Mouse (Mus musculus) kidney, embryonic 15.5 days (tissue): ENCODE measurements around the gene Tmem151b. TPM values are rescaled to one million over a fixed set of nuclear protein-coding genes. Genes with fewer than 3 reads are reported as not detected.

ENCODE experiments used
- ATAC-seq: fragments of 200-750 bp; cut with Nextera tagmentation; replicated peaks from 2 replicates; pipeline ENCODE4 v1.8.0; 2017; ENCODE audit warnings: moderate TSS enrichment; ENCODE audit not compliant: low FRiP score
- H3K27ac ChIP-seq: fragments of 300-500 bp; sonication (generic); 2 replicates; pipeline ENCODE4 v1.5.1; 2015; ENCODE audit warnings: mild to moderate bottlenecking, inconsistent platforms
- H3K27me3 ChIP-seq: fragments of 300-500 bp; sonication (generic); 2 replicates; pipeline ENCODE4 v1.6.1; 2015; ENCODE audit warnings: inconsistent platforms
- H3K36me3 ChIP-seq: fragments of 300-500 bp; sonication (generic); 2 replicates; pipeline ENCODE4 v1.6.1; 2015; ENCODE audit warnings: inconsistent platforms
- H3K4me1 ChIP-seq: fragments of 300-500 bp; sonication (generic); 2 replicates; pipeline ENCODE4 v1.6.1; 2015; ENCODE audit warnings: inconsistent platforms
- H3K4me2 ChIP-seq: fragments of 300-500 bp; sonication (generic); 2 replicates; pipeline ENCODE4 v1.6.1; 2015; ENCODE audit warnings: moderate library complexity, mild to moderate bottlenecking, inconsistent platforms
- H3K4me3 ChIP-seq: fragments of 300-500 bp; sonication (generic); replicated peaks from 2 replicates; pipeline ENCODE4 v1.5.1; 2015; ENCODE audit warnings: mild to moderate bottlenecking, inconsistent platforms
- H3K9ac ChIP-seq: fragments of 300-500 bp; sonication (generic); 2 replicates; pipeline ENCODE4 v1.6.1; 2015; ENCODE audit warnings: mild to moderate bottlenecking, inconsistent platforms
- H3K9me3 ChIP-seq: fragments of 300-500 bp; sonication (generic); replicated peaks from 2 replicates; pipeline ENCODE4 v1.6.1; 2016; ENCODE audit warnings: inconsistent platforms
- WGBS: fragments of 180-500 bp; shearing (Covaris S2); methylation state at CpG from one replicate; pipeline ENCODE4 v1.1.7; 2015; ENCODE audit warnings: mixed read lengths; 5-methylcytosine and 5-hydroxymethylcytosine counted together
- polyA plus RNA-seq: library from polyadenylated mRNA; unstranded; fragments of >200 nt; fragmentation: Nextera tagmentation; extraction: Ambion mirVana; gene quantifications from 2 replicates; pipeline ENCODE4 v1.2.1, GENCODE M21; 2015

Tmem151b gene
- polyA plus RNA-seq, 1 experiment from 2014 or later, result 3.1 TPM

DNA sequence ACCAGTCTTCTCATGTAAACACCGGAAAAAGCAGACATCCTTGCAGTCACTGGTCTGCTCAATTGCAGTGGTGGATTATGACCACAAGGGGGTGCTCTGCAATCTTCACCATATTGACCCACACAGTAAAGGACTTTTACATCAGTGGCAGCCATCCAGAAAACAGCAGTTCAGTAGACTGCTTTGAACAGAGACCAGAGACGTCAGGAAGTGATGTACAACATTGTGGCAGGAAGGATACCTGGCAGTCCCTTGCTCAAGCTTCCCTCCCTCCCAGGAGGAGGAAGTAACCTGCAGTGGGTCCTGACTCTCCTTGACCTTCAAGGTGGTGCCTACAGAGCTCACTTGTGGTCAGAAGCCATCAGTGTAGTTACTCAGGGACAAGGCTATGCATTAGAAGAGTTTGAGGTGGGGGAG lies 32.1 kb upstream of the Tmem151b start:
- no peak overlapping the region for H3K4me2 ChIP-seq
- WGBS, result 7% methylated on average over 2 of the region's 2 CpGs
- ATAC-seq, result no peak

DNA sequence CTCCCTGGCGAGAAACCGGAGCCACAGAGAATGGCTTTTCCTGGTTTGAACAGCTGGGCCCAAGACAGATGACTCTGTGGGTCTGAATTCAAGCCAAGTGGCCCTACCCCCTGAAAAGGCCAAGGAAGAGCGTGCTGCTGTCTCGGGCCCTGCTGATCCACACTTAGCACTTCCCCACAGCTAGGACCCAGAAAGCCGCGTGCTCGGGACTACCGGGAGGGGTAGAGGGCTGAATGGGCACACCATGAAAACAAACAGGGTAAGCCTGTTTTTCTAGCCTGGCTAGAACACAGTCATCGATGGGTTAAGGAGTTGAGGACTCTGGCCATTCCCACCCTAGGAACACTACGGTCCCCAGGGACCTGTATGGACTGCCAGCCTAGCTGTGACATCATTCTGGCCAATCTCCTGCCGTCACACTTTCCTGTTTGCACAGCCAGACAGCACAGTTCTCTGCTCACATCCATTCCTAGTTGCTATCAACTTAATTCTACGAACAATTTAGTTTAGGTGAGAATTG lies 31.5 kb upstream of the Tmem151b start:
- Histone ChIP-seq H3K27me3 (no peaks in the 10 kb centered on the region), H3K4me3 (no peak overlapping the region), H3K9ac (no peak overlapping the region), H3K36me3 (peaks cover 2% of the 10 kb centered on the region; the same call in 1 of the 2 replicates), H3K4me2 (0 out of 2 replicates have a peak overlapping the region, but pooled peaks have one; percentile 14), H3K4me1 (peaks cover 42% of the 10 kb centered on the region), H3K27ac (peak overlapping the region; percentile 68), H3K9me3 (no peaks in the 10 kb centered on the region)
- no peak for ATAC-seq
- WGBS, result 37% methylated on average over 12 of the region's 12 CpGs

More for the DNA sequence above, 32.1 kb upstream of the Tmem151b start:
- Histone ChIP-seq H3K27ac (no peak overlapping the region), H3K4me1 (peaks cover 44% of the 10 kb centered on the region), H3K9me3 (no peaks in the 10 kb centered on the region), H3K36me3 (peaks cover 8% of the 10 kb centered on the region; the same call in 1 of the 2 replicates), H3K9ac (no peak overlapping the region), H3K4me3 (no peak overlapping the region), H3K27me3 (no peaks in the 10 kb centered on the region)

DNA sequence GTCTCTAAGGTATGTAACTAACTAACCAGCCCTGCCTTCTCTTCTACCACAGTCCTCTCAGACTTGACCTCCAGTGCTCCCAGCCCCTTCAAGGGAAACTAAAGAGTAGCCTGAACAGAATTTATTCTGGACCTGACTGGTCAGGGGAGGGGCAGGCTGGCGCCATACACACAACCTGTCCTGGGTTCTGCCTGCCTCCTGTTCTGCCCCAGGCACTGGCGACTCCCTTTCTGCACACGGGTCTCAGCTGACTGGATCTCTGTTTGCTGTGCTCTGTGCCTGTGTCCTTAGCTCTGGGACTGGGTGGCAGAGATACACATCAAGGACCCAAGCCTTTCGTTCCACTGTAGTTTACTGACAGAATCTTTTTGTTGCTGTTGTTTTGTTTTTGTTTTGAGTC lies 30.1 kb upstream of the Tmem151b start:
- Histone ChIP-seq H3K9ac (no peak overlapping the region), H3K9me3 (no peaks in the 10 kb centered on the region), H3K27ac (peak overlapping the region; percentile 68), H3K4me3 (no peak overlapping the region), H3K27me3 (no peaks in the 10 kb centered on the region), H3K36me3 (no peaks in the 10 kb centered on the region), H3K4me2 (no peak overlapping the region), H3K4me1 (peaks cover 36% of the 10 kb centered on the region)
- WGBS, result 67% methylated on average over 4 of the region's 4 CpGs
- ATAC-seq, result peak; percentile 54; the same call in 1 of the 2 replicates

DNA sequence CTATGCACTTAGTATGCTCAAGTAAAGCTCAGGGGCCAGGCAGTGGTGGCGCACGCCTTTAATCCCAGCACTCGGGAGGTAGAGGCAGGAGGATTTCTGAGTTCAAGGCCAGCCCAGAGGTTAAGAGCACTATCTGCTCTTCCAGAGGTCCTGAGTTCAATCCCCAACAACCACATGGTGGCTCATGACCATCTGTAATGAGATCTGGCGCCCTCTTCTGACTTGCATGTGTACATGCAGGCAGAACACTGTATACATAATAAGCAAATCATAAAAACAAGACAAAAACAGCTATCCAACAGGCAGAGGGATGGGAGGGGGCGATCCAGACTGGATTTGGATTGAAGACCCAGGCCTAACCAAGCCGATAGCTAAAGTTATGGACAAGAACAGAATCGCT lies 29.4 kb upstream of the Tmem151b start:
- Histone ChIP-seq H3K9ac (no peak overlapping the region), H3K4me3 (no peak overlapping the region), H3K27ac (peak overlapping the region; percentile 58; the same call in 1 of the 2 replicates), H3K4me2 (no peak overlapping the region), H3K9me3 (no peaks in the 10 kb centered on the region), H3K27me3 (no peaks in the 10 kb centered on the region), H3K36me3 (no peaks in the 10 kb centered on the region), H3K4me1 (peaks cover 35% of the 10 kb centered on the region)
- ATAC-seq, result no peak
- WGBS, result 79% methylated on average over 7 of the region's 7 CpGs

DNA sequence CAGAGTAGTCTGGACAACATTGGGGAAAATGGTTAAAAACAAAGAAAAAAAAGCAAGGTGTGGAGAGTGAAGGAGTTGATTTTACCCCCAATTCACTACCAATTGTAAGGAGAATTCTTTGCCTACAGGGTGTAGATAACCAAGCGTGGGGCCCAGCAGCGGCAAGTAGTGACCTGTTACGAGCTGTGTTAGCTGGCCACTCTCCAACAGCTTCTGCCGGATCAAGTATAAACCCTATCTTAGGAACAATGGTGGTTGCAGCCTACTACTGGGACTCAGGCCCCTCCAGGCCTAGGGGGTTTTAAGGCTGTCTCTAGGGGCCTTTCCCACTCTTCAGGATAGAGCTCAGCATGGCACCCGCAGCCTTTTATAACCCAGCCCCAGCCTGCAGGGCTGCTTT lies 28.8 kb upstream of the Tmem151b start:
- H3K9me3 ChIP-seq, result no peaks in the 10 kb centered on the region
- H3K27ac ChIP-seq, result peak overlapping the region; percentile 58; the same call in 1 of the 2 replicates
- 65% methylated on average over 5 of the region's 5 CpGs for WGBS
- no peak overlapping the region for H3K9ac ChIP-seq
- H3K4me1 ChIP-seq, result peaks cover 35% of the 10 kb centered on the region
- ATAC-seq, result no peak
- no peaks in the 10 kb centered on the region for H3K36me3 ChIP-seq
- H3K4me2 ChIP-seq, result no peak overlapping the region
- no peak overlapping the region for H3K4me3 ChIP-seq
- no peaks in the 10 kb centered on the region for H3K27me3 ChIP-seq

DNA sequence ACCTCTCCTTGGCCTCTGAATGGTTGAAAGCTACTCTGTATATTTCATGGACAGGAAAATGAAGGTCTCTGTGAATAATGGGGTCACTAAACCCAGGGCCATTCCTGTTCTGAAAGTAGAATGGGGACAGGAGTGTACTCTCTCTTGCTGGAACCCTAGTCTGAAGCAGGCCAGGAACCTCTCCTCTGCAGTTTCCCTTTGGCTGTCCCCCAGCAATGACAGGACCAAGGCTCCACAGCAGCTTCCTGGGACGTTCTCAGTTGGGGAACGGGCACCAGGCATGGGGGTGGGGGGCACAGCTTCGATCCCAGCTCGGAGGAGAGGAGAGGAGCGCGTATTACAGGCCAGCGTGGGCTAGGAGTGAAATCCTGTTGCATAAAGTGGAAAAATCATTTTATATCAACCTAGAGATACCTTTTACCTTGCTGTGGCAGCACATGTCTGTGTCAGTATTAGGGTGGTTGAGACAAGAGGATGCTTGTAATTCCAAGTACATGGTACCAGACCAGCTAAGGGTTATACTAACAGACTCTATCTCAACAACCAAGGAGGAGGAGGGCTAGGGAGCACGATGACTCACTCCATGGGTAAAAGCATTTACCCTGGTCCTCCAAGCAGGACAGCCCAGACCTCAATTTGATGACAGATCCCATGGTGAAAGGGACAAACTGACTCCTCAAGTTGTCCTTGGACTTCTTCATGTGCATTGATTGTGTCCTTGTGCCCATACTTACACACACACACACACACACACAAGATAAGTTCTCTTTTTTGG lies 25.8 kb upstream of the Tmem151b start:
- no peaks in the 10 kb centered on the region for H3K9me3 ChIP-seq
- no peaks in the 10 kb centered on the region for H3K27me3 ChIP-seq
- H3K9ac ChIP-seq, result peak overlapping the region; percentile 82; the same call in 1 of the 2 replicates
- H3K36me3 ChIP-seq, result peaks cover 19% of the 10 kb centered on the region
- H3K4me2 ChIP-seq, result peak overlapping the region; percentile 88; the same call in 1 of the 2 replicates
- H3K4me1 ChIP-seq, result peaks cover 40% of the 10 kb centered on the region
- H3K27ac ChIP-seq, result peak overlapping the region; percentile 99; the same call in 1 of the 2 replicates
- no peak for ATAC-seq
- H3K4me3 ChIP-seq, result no peak overlapping the region
- WGBS, result 89% methylated on average over 8 of the region's 8 CpGs

DNA sequence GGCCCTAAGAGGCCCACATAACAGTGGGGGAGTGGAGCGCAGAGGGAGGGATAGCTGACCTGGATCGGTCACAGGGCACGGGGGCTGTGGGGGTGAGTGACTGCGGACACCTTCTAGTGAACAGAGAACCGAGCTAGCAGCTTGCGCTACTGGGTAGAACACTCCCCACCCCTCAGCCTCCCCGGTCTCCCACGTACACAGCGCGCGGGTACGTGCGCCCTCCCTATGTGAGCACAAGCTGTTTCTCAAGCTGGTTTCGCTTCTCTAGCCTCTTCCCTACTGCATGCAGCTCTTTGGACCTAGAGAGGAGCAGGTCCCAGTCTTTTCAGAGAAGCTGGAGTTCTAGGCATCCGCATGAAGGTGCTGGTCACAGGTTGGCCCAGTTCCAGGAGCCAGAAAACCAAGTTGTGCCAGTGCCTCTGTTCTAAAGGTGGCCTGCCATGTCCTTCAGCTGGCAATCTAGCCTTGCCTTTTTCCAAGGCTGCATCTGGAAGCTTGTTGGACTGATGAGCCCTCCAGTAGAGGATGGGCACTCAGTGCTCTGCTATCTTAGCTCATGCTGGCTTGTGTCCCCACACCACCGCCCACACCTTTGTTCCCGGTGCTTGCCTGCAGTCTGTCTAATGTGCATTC lies 24.8 kb upstream of the Tmem151b start:
- Histone ChIP-seq H3K4me2 (peak overlapping the region; percentile 88), H3K9me3 (no peaks in the 10 kb centered on the region), H3K27me3 (no peaks in the 10 kb centered on the region), H3K27ac (peak overlapping the region; percentile 99), H3K4me1 (peaks cover 49% of the 10 kb centered on the region), H3K9ac (peak overlapping the region; percentile 82), H3K4me3 (peak overlapping the region; percentile 97), H3K36me3 (peaks cover 29% of the 10 kb centered on the region)
- ATAC-seq, result peak; percentile 46
- WGBS, result 3% methylated on average over 17 of the region's 17 CpGs

DNA sequence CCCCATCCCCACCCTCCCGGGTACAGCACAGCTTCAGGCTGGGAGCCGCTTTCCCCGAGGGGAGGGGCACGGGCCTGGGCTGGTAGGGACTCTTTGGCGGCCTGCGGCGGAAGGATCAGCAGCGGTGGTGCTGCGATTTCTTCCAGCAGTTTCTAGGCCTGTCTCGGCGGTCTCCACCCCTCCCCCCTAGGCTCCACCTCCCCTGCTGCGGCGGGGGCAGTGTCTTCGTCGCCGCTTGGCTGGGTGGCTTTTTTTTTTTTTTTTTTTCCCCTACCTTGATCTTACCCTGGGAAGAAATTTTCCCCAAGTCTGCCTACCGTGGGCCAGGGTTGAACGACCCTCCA lies 24.3 kb upstream of the Tmem151b start:
- H3K27me3 ChIP-seq, result no peaks in the 10 kb centered on the region
- peak; percentile 79 for ATAC-seq
- H3K36me3 ChIP-seq, result peaks cover 34% of the 10 kb centered on the region
- peak overlapping the region; percentile 88 for H3K4me2 ChIP-seq
- peaks cover 52% of the 10 kb centered on the region for H3K4me1 ChIP-seq
- no peaks in the 10 kb centered on the region for H3K9me3 ChIP-seq
- 0% methylated on average over 18 of the region's 18 CpGs for WGBS
- H3K27ac ChIP-seq, result peak overlapping the region; percentile 99
- peak overlapping the region; percentile 97 for H3K4me3 ChIP-seq
- H3K9ac ChIP-seq, result peak overlapping the region; percentile 82

DNA sequence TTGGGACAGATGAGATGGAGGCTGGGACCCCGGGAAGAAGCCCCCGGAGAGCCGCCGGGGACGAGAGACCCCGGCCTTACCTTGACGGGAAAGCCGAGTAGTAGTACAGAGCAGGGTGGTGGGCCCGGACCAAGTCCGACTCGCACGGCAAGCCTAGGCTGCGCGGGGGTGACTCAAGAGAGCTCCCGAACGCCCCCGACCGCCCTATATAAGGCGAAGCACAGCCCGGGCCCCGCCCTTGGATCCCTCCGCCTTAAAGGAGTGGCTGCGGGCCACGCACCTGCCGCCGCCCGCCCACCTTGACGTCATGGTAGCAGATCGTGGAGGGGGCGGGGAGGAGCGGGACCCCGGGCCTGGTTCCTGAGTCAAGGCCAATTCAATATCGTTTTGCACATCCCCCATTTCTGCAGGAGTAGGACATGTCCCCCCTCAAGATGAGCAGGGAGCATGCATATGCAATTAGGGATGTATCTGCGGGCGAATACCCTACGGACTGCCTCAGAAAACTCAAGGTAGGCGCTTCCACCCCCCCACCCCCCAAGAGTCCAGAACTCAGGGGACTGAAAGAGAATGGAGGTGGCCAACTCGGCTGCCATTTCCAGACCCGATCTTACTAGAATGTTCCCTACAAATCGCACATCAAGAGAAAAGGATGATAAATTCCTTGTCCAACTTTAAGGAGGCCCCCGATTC lies 23.8 kb upstream of the Tmem151b start, which contains the start of gene Hsp90ab1:
Gene Hsp90ab1 (minus strand): TSS at position 185 of the 693 bp plus-strand sequence.
- H3K27ac ChIP-seq, result peak within 1 kb of the TSS; percentile 99
- H3K4me3 ChIP-seq, result peak within 1 kb of the TSS; percentile 97
- no peaks in the 10 kb centered on the region for H3K27me3 ChIP-seq
- peak within 1 kb of the TSS; percentile 88 for H3K4me2 ChIP-seq
- peak; percentile 84 for ATAC-seq
- peak within 1 kb of the TSS; percentile 100 for H3K9ac ChIP-seq
- H3K36me3 ChIP-seq, result peaks cover 39% of the 10 kb centered on the region
- H3K9me3 ChIP-seq, result no peaks in the 10 kb centered on the region
- under 1% methylated on average over 40 of the region's 41 CpGs for WGBS
- H3K4me1 ChIP-seq, result peaks cover 50% of the 10 kb centered on the region

DNA sequence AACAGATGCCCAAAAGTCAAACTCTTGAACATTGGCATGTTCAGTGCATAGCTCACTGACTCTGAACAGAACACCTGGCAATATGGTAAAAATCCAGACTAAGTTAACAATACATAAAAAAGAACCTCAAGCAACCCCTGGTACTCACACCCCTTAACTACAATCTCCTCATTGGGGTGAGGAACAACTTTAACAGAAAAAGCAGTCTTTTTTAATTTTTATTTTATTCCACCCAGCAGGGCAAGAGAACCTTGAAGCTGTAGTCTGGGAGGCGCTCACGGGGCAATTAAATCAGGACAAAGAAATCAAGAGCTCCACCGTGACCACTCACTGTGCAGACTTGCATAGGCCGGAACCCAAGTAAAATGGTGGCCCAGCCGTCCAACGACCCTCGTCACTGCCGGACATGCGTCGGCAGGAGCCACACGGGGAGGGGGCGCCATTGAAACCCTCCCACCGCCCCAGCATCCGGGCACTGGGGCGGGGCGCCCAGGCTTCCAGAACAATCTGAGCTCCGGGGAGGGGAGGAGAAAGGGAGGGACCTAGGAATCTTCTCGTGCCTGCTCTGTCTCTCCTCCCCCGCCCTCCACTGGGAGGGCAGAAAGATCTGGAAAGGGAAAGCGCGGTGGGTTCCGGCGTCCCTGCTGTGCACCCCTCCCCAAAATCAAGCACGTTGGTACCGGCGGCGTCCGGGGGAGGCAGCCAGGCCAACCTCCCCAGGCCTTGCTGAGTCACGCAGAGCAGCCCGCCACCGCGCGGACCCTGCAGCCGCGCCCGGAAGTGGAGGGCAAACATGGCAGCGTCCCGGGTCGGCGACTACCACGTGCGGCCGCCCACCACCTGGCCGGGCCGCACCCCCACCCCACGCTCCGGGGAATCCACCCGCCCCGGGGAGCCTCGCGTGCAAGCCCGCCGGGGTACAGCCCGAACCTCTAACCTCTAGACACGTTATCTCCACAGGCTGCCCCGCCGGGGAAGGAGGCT lies 22.9 kb upstream of the Tmem151b start:
- peak overlapping the region; percentile 100 for H3K9ac ChIP-seq
- H3K27me3 ChIP-seq, result no peaks in the 10 kb centered on the region
- peak; percentile 65 for ATAC-seq
- peaks cover 56% of the 10 kb centered on the region for H3K4me1 ChIP-seq
- peaks cover 48% of the 10 kb centered on the region for H3K36me3 ChIP-seq
- no peaks in the 10 kb centered on the region for H3K9me3 ChIP-seq
- peak overlapping the region; percentile 99 for H3K27ac ChIP-seq
- peak overlapping the region; percentile 88 for H3K4me2 ChIP-seq
- peak overlapping the region; percentile 97 for H3K4me3 ChIP-seq
- WGBS, result under 1% methylated on average over 57 of the region's 57 CpGs

DNA sequence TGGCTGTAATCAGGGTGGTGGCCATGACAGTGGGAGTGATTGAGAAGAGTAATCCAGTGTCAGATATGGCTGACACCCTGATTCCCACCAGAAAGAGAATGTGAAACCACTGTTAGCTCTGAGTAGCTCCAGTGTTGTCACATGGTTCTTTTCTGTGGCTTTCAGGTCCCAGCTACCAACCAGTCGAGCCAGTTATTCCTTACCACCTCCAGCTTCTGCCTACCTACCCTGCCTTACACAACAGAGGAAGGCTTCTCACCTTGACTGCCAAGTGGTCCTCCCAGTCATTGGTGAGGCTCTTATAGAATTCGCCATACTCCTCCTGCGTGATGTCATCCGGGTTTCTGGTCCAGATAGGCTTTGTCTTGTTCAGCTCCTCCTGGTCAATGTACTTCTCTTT lies 20.5 kb upstream of the Tmem151b start:
- no peaks in the 10 kb centered on the region for H3K27me3 ChIP-seq
- peaks cover 72% of the 10 kb centered on the region for H3K4me1 ChIP-seq
- H3K36me3 ChIP-seq, result peaks cover 69% of the 10 kb centered on the region
- no peak for ATAC-seq
- H3K9ac ChIP-seq, result no peak overlapping the region
- no peak overlapping the region for H3K4me2 ChIP-seq
- 0 out of 2 replicates have a peak overlapping the region, but pooled peaks have one; percentile 7 for H3K4me3 ChIP-seq
- peak overlapping the region; percentile 23; the same call in 1 of the 2 replicates for H3K27ac ChIP-seq
- no peaks in the 10 kb centered on the region for H3K9me3 ChIP-seq
- 84% methylated on average over 4 of the region's 4 CpGs for whole genome bisulfite sequencing
